Mouse (Mus musculus) heart, postnatal 0 days (tissue): ENCODE measurements at regions not wholly inside any gene's neighbourhood (a gene's known extent, or its start where the extent isn't known, plus 50 kb on each side); places are given as distances from the start of the nearest gene placed in this dataset.

ENCODE experiments used
- ATAC-seq: fragments of 200-750 bp; cut with Nextera tagmentation; 2 replicates; pipeline ENCODE4 v1.8.0; 2017; ENCODE audit warnings: low read depth, moderate number of reproducible peaks, moderate library complexity; ENCODE audit not compliant: insufficient read depth
- DNase-seq: peaks from one replicate; pipeline ENCODE4 v3.0.0-alpha.2; 2016; ENCODE audit warnings: low spot score
- H3K27ac ChIP-seq: fragments of 300-500 bp; sonication (generic); 2 replicates; pipeline ENCODE4 v1.5.1; 2014; ENCODE audit warnings: low read depth, mild to moderate bottlenecking
- H3K27me3 ChIP-seq: fragments of 300-500 bp; sonication (generic); 2 replicates; pipeline ENCODE4 v1.6.1; 2014; ENCODE audit warnings: low read length, mixed read lengths; ENCODE audit not compliant: control insufficient read depth, insufficient read depth
- H3K36me3 ChIP-seq: fragments of 300-500 bp; sonication (generic); replicated peaks from 2 replicates; pipeline ENCODE4 v1.6.1; 2014; ENCODE audit warnings: low read length, mixed read lengths; ENCODE audit not compliant: control insufficient read depth, insufficient read depth
- H3K4me1 ChIP-seq: fragments of 300-500 bp; sonication (generic); 2 replicates; pipeline ENCODE4 v1.6.1; 2014; ENCODE audit warnings: antibody characterized with exemption; ENCODE audit not compliant: control insufficient read depth, insufficient read depth
- H3K4me2 ChIP-seq: fragments of 300-500 bp; sonication (generic); 2 replicates; pipeline ENCODE4 v1.6.1; 2014; ENCODE audit warnings: low read depth, mild to moderate bottlenecking, low read length, moderate library complexity
- H3K4me3 ChIP-seq: fragments of 300-500 bp; sonication (generic); 2 replicates; pipeline ENCODE4 v1.5.1; 2014; ENCODE audit warnings: low read depth, low read length
- H3K9ac ChIP-seq: fragments of 300-500 bp; sonication (generic); replicated peaks from 2 replicates; pipeline ENCODE4 v1.6.1; 2014; ENCODE audit warnings: low read depth, low read length, mixed read lengths
- H3K9me3 ChIP-seq: fragments of 300-500 bp; sonication (generic); replicated peaks from 2 replicates; pipeline ENCODE4 v1.6.1; 2016; ENCODE audit warnings: low read length; ENCODE audit not compliant: control insufficient read depth
- CTCF ChIP-seq: IDR thresholded peaks from 2 replicates; pipeline ENCODE4 v1.5.1; 2016; ENCODE audit warnings: antibody characterized with exemption, control low read depth, low read depth
- EP300 ChIP-seq: IDR thresholded peaks from 2 replicates; pipeline ENCODE4 v1.6.1; 2016; ENCODE audit warnings: antibody characterized with exemption, low read depth
- WGBS: fragments of 180-500 bp; shearing (Covaris S2); extraction: QIAGEN DNeasy Blood & Tissue Kit; methylation state at CpG from one replicate; pipeline ENCODE4 v1.1.7; 2014; 5-methylcytosine and 5-hydroxymethylcytosine counted together

DNA sequence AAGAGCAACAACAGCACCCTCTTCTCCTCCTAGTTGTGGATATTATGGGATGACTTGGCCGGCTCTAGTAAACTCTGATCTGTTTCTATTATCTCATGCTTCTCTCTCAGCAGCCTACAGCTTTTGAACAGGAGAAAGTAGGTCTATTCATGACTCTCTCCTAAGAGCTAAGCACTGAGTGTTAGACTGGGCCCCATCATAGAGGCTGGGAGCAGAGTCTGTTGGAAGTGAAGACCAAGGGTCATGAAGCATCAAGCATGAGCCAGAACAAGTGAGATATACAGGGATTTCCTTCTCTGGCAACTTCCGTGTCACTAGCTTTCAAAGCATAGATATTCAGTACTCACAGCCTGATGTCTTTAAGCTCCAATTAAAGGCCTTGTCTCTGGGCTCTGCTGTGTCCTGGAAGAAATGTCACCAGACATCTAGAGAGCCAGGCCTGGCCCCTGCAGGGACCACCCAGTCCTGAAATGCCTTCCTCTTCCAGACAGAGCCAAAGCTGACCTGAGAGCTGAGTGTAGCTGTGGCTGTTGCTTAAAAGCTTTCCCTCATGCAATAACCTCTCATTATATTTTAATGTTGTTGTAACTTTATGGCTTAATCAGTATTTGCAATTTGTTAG is 386.4 kb upstream of the Zfp703 start:
- no peak for ATAC-seq
- Histone ChIP-seq H3K27me3 (no peaks in the 10 kb centered on the region), H3K36me3 (no peaks in the 10 kb centered on the region), H3K4me3 (no peak overlapping the region), H3K27ac (no peak overlapping the region), H3K9me3 (no peaks in the 10 kb centered on the region), H3K4me1 (no peaks in the 10 kb centered on the region), H3K9ac (no peak overlapping the region), H3K4me2 (no peak overlapping the region)
- whole genome bisulfite sequencing, result 64% methylated on average over 2 of the region's 2 CpGs
- no peak for DNase-seq
- TF ChIP-seq CTCF (no peak), EP300 (no peak)

- no peak for ATAC-seq
- no peak for TF ChIP-seq CTCF
- TF ChIP-seq EP300, result no peak
- H3K36me3 ChIP-seq, result no peaks in the 10 kb centered on the region
These were observed 385.9 kb upstream of the Zfp703 start for GRCm38 (mm10) chr8:26591266-26591665.

GRCm38 (mm10) chr8:26593536-26594368 is 383.4 kb upstream of the Zfp703 start:
- H3K9ac ChIP-seq, result no peak overlapping the region
- no peaks in the 10 kb centered on the region for H3K9me3 ChIP-seq
- ATAC-seq (no peak), DNase-seq (no peak)
- H3K36me3 ChIP-seq, result no peaks in the 10 kb centered on the region
- TF ChIP-seq CTCF (no peak), EP300 (no peak)
- no peaks in the 10 kb centered on the region for H3K27me3 ChIP-seq
- H3K27ac ChIP-seq, result no peak overlapping the region
- H3K4me3 ChIP-seq, result no peak overlapping the region
- 68% methylated on average over 5 of the region's 5 CpGs for WGBS
- no peaks in the 10 kb centered on the region for H3K4me1 ChIP-seq
- no peak overlapping the region for H3K4me2 ChIP-seq

More at GRCm38 (mm10) chr8:26591266-26591665, 385.9 kb upstream of the Zfp703 start:
- Histone ChIP-seq H3K27me3 (no peaks in the 10 kb centered on the region), H3K4me1 (no peaks in the 10 kb centered on the region), H3K9ac (no peak overlapping the region), H3K27ac (no peak overlapping the region), H3K9me3 (no peaks in the 10 kb centered on the region), H3K4me3 (no peak overlapping the region), H3K4me2 (no peak overlapping the region)
- 65% methylated on average over 3 of the region's 3 CpGs for WGBS
- no peak for DNase-seq

- no peak for DNase-seq
- TF ChIP-seq CTCF (no peak), EP300 (no peak)
- Histone ChIP-seq H3K36me3 (no peaks in the 10 kb centered on the region), H3K27me3 (no peaks in the 10 kb centered on the region), H3K4me1 (no peaks in the 10 kb centered on the region), H3K4me3 (no peak overlapping the region), H3K27ac (no peak overlapping the region), H3K9me3 (no peaks in the 10 kb centered on the region), H3K9ac (no peak overlapping the region), H3K4me2 (no peak overlapping the region)
- no peak for ATAC-seq
- 72% methylated on average over 11 of the region's 11 CpGs for WGBS
These were observed 382.7 kb upstream of the Zfp703 start for GRCm38 (mm10) chr8:26594369-26594920.

DNA sequence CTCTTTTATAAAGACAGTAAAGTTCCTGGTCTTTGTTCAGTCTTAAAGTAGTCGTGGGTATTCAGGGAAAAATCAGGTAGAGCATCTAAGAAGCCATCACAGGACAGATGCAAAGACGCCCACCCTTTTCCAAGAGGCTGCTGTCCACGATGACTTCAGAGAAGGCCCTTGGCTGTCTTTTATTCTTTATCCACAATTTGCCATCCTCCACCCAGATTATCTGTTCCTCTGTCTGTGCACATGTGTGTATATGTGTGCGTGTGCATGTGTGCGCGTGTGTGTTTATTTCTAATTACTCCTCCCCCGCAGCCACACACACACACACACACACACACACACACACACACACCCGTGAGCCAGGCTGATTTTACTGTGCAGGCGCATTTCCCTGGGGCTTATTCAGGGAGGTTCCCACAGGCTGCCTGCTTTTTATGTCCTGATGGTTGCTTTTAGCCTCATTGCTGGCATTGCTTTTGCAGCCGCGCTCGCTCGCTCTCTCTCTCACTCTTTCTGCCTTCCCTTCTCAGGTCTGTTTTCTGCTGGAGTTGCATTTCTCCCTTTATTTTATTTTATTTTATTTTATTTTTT is 381.6 kb upstream of the Zfp703 start:
- H3K9me3 ChIP-seq, result no peaks in the 10 kb centered on the region
- 81% methylated on average over 13 of the region's 13 CpGs for WGBS
- H3K4me2 ChIP-seq, result no peak overlapping the region
- no peak overlapping the region for H3K9ac ChIP-seq
- no peak for DNase-seq
- no peaks in the 10 kb centered on the region for H3K4me1 ChIP-seq
- no peak for ATAC-seq
- no peaks in the 10 kb centered on the region for H3K27me3 ChIP-seq
- no peak overlapping the region for H3K27ac ChIP-seq
- TF ChIP-seq EP300 (no peak), CTCF (no peak)
- no peak overlapping the region for H3K4me3 ChIP-seq
- no peaks in the 10 kb centered on the region for H3K36me3 ChIP-seq
